Mouse (Mus musculus): ENCODE data around the gene Slc35e4.

Gene Slc35e4

GRCm38 (mm10) chr11:3876419-3876818 is 38.0 kb downstream of the Slc35e4 start:
- DNase-seq (ENCODE audit: low read depth in 1 of 2, low spot score in 2 of 2): no peak

- no peak for DNase-seq (ENCODE audit: low read depth in 1 of 2, low spot score in 2 of 2)
These were observed 50.1 kb downstream of the Slc35e4 start for GRCm38 (mm10) chr11:3864343-3864742.

- DNase-seq (ENCODE audit: low read depth in 1 of 2, low spot score in 2 of 2): no peak
These were observed 50.9 kb downstream of the Slc35e4 start, which contains the start of gene Osbp2 for GRCm38 (mm10) chr11:3863454-3864112. Gene Osbp2 (minus strand): TSS chr11:3863903.

- DNase-seq (ENCODE audit: low read depth in 1 of 2, low spot score in 2 of 2): no peak
These were observed 51.6 kb downstream of the Slc35e4 start for GRCm38 (mm10) chr11:3862661-3863453.

- no peak for DNase-seq (ENCODE audit: low read depth in 1 of 2, low spot score in 2 of 2)
These were observed 54.1 kb downstream of the Slc35e4 start for GRCm38 (mm10) chr11:3860361-3860760.

- DNase-seq (ENCODE audit: low read depth in 1 of 2, low spot score in 2 of 2): no peak
These were observed 54.7 kb downstream of the Slc35e4 start for GRCm38 (mm10) chr11:3859778-3860177.

- no peak for DNase-seq (ENCODE audit: low read depth in 1 of 2, low spot score in 2 of 2)
These were observed 56.6 kb downstream of the Slc35e4 start for GRCm38 (mm10) chr11:3857902-3858301.

Measured in monocyte, adult 2 months (primary cell).